Mouse (Mus musculus): ENCODE data around the gene Prkg1. TPM values are rescaled to one million over a fixed set of nuclear protein-coding genes. Genes with fewer than 3 reads are reported as not detected.

Gene Prkg1
- total and polyA plus RNA-seq, 3 experiments, result 1.0 to 29.0 (median 22.9) TPM

- no peak overlapping the region for H3K4me3 ChIP-seq (ENCODE audit: low read depth, low read length)
- H3K9me3 ChIP-seq (replicated peaks), result no peaks in the 10 kb centered on the region
- H3K27me3 ChIP-seq (ENCODE audit: insufficient read depth, low read length), result peaks cover 3% of the 10 kb centered on the region; the same call in 1 of the 2 replicates
- no peaks in the 10 kb centered on the region for H3K36me3 ChIP-seq (replicated peaks)
- no peak for TF ChIP-seq GATA1 (IDR thresholded peaks at IDR 0.05; ENCODE audit: borderline replicate concordance, low read length)
- no peak for TF ChIP-seq GATA2 (IDR thresholded peaks at IDR 0.05; ENCODE audit: borderline replicate concordance, low read depth, low read length)
- TF ChIP-seq POLR2AphosphoS5 (IDR thresholded peaks at IDR 0.05; ENCODE audit: insufficient replicate concordance, low read depth, low read length), result no peak
- no peak for TF ChIP-seq TAL1 (conservative IDR thresholded peaks at IDR 0.05; ENCODE audit: low read depth, low read length)
- no peak for TF ChIP-seq CTCF (IDR thresholded peaks at IDR 0.05; ENCODE audit: low read depth, low read length)
- H3K4me1 ChIP-seq (ENCODE audit: insufficient read depth, low read depth, low read length), result no peaks in the 10 kb centered on the region; the same call in 1 of the 2 replicates
- DNase-seq (ENCODE audit: low spot score), result no peak
- no peak for ATAC-seq (ENCODE audit: extremely low read depth, insufficient number of reproducible peaks, low FRiP score, poor library complexity, severe bottlenecking)
Observed at GRCm38 (mm10) chr19:31655826-31656225, 109.0 kb downstream of the Prkg1 start.

- no peaks in the 10 kb centered on the region; the same call in 1 of the 2 replicates for H3K4me1 ChIP-seq (ENCODE audit: insufficient read depth, low read depth, low read length)
- no peak for ATAC-seq (ENCODE audit: extremely low read depth, insufficient number of reproducible peaks, low FRiP score, poor library complexity, severe bottlenecking)
- no peaks in the 10 kb centered on the region for H3K9me3 ChIP-seq (replicated peaks)
- H3K4me3 ChIP-seq (ENCODE audit: low read depth, low read length), result no peak overlapping the region
- TF ChIP-seq GATA1 (IDR thresholded peaks at IDR 0.05; ENCODE audit: borderline replicate concordance, low read length) (no peak), POLR2AphosphoS5 (IDR thresholded peaks at IDR 0.05; ENCODE audit: insufficient replicate concordance, low read depth, low read length) (no peak), TAL1 (conservative IDR thresholded peaks at IDR 0.05; ENCODE audit: low read depth, low read length) (no peak), CTCF (IDR thresholded peaks at IDR 0.05; ENCODE audit: low read depth, low read length) (no peak), GATA2 (IDR thresholded peaks at IDR 0.05; ENCODE audit: borderline replicate concordance, low read depth, low read length) (no peak)
- no peak for DNase-seq (ENCODE audit: low spot score)
- peaks cover 3% of the 10 kb centered on the region; the same call in 1 of the 2 replicates for H3K27me3 ChIP-seq (ENCODE audit: insufficient read depth, low read length)
- no peaks in the 10 kb centered on the region for H3K36me3 ChIP-seq (replicated peaks)
Observed at GRCm38 (mm10) chr19:31654022-31654421, 110.8 kb downstream of the Prkg1 start.

GRCm38 (mm10) chr19:31650452-31650851, 114.4 kb downstream of the Prkg1 start:
- H3K4me3 ChIP-seq (ENCODE audit: low read depth, low read length), result no peak overlapping the region
- no peak for TF ChIP-seq POLR2AphosphoS5 (IDR thresholded peaks at IDR 0.05; ENCODE audit: insufficient replicate concordance, low read depth, low read length)
- TF ChIP-seq TAL1 (conservative IDR thresholded peaks at IDR 0.05; ENCODE audit: low read depth, low read length), result no peak
- no peak for TF ChIP-seq CTCF (IDR thresholded peaks at IDR 0.05; ENCODE audit: low read depth, low read length)
- TF ChIP-seq GATA2 (IDR thresholded peaks at IDR 0.05; ENCODE audit: borderline replicate concordance, low read depth, low read length), result no peak
- no peak for TF ChIP-seq GATA1 (IDR thresholded peaks at IDR 0.05; ENCODE audit: borderline replicate concordance, low read length)
- no peaks in the 10 kb centered on the region for H3K36me3 ChIP-seq (replicated peaks)
- ATAC-seq (ENCODE audit: extremely low read depth, insufficient number of reproducible peaks, low FRiP score, poor library complexity, severe bottlenecking) (no peak), DNase-seq (ENCODE audit: low spot score) (no peak)
- H3K27me3 ChIP-seq (ENCODE audit: insufficient read depth, low read length), result no peaks in the 10 kb centered on the region; the same call in 1 of the 2 replicates
- no peaks in the 10 kb centered on the region; the same call in 1 of the 2 replicates for H3K4me1 ChIP-seq (ENCODE audit: insufficient read depth, low read depth, low read length)
- no peaks in the 10 kb centered on the region for H3K9me3 ChIP-seq (replicated peaks)

- Histone ChIP-seq H3K27me3 (ENCODE audit: insufficient read depth, low read length) (no peaks in the 10 kb centered on the region; the same call in 1 of the 2 replicates), H3K4me1 (ENCODE audit: insufficient read depth, low read depth, low read length) (no peaks in the 10 kb centered on the region), H3K36me3 (replicated peaks) (no peaks in the 10 kb centered on the region), H3K4me3 (ENCODE audit: low read depth, low read length) (no peak overlapping the region), H3K9me3 (replicated peaks) (no peaks in the 10 kb centered on the region)
- TF ChIP-seq GATA2 (IDR thresholded peaks at IDR 0.05; ENCODE audit: borderline replicate concordance, low read depth, low read length) (no peak), GATA1 (IDR thresholded peaks at IDR 0.05; ENCODE audit: borderline replicate concordance, low read length) (no peak), TAL1 (conservative IDR thresholded peaks at IDR 0.05; ENCODE audit: low read depth, low read length) (no peak), POLR2AphosphoS5 (IDR thresholded peaks at IDR 0.05; ENCODE audit: insufficient replicate concordance, low read depth, low read length) (no peak), CTCF (IDR thresholded peaks at IDR 0.05; ENCODE audit: low read depth, low read length) (no peak)
- ATAC-seq (ENCODE audit: extremely low read depth, insufficient number of reproducible peaks, low FRiP score, poor library complexity, severe bottlenecking) (no peak), DNase-seq (ENCODE audit: low spot score) (no peak)
Observed at GRCm38 (mm10) chr19:31647492-31647891, 117.3 kb downstream of the Prkg1 start.

- Histone ChIP-seq H3K36me3 (replicated peaks) (no peaks in the 10 kb centered on the region), H3K4me3 (ENCODE audit: low read depth, low read length) (no peak overlapping the region), H3K27me3 (ENCODE audit: insufficient read depth, low read length) (no peaks in the 10 kb centered on the region), H3K4me1 (ENCODE audit: insufficient read depth, low read depth, low read length) (no peaks in the 10 kb centered on the region), H3K9me3 (replicated peaks) (no peaks in the 10 kb centered on the region)
- DNase-seq (ENCODE audit: low spot score) (no peak), ATAC-seq (ENCODE audit: extremely low read depth, insufficient number of reproducible peaks, low FRiP score, poor library complexity, severe bottlenecking) (no peak)
- no peak for TF ChIP-seq GATA1 (IDR thresholded peaks at IDR 0.05; ENCODE audit: borderline replicate concordance, low read length)
Observed at GRCm38 (mm10) chr19:31630899-31631869, 133.6 kb downstream of the Prkg1 start.

GRCm38 (mm10) chr19:31621716-31622115, 143.1 kb downstream of the Prkg1 start:
- ATAC-seq (ENCODE audit: extremely low read depth, insufficient number of reproducible peaks, low FRiP score, poor library complexity, severe bottlenecking), result no peak
- no peaks in the 10 kb centered on the region for H3K36me3 ChIP-seq (replicated peaks)
- no peak overlapping the region for H3K4me3 ChIP-seq (ENCODE audit: low read depth, low read length)
- H3K9me3 ChIP-seq (replicated peaks), result no peaks in the 10 kb centered on the region
- no peak for DNase-seq (ENCODE audit: low spot score)
- no peaks in the 10 kb centered on the region for H3K27me3 ChIP-seq (ENCODE audit: insufficient read depth, low read length)
- TF ChIP-seq GATA1 (IDR thresholded peaks at IDR 0.05; ENCODE audit: borderline replicate concordance, low read length) (no peak), CTCF (IDR thresholded peaks at IDR 0.05; ENCODE audit: low read depth, low read length) (no peak), GATA2 (IDR thresholded peaks at IDR 0.05; ENCODE audit: borderline replicate concordance, low read depth, low read length) (no peak), POLR2AphosphoS5 (IDR thresholded peaks at IDR 0.05; ENCODE audit: insufficient replicate concordance, low read depth, low read length) (no peak), TAL1 (conservative IDR thresholded peaks at IDR 0.05; ENCODE audit: low read depth, low read length) (no peak)
- H3K4me1 ChIP-seq (ENCODE audit: insufficient read depth, low read depth, low read length), result no peaks in the 10 kb centered on the region
